Mouse (Mus musculus) skeletal muscle tissue, adult 2 months (tissue): ENCODE data around the gene Pigo.
"Not testable (repeated sequence)": the region's sequence is repeated elsewhere in the genome, so short reads cannot be mapped to it uniquely, and the experiment has no call there.

Experiments
- DNase-seq: peaks from one replicate; pipeline ENCODE4 v3.0.0-alpha.2; 2012; ENCODE audit warnings: low read depth, low spot score

Gene Pigo

GRCm38 (mm10) chr4:43001272-43001671 is 24.3 kb downstream of the Pigo start:
- no peak for DNase-seq

- DNase-seq: peak; percentile 99
These were observed 25.3 kb downstream of the Pigo start, which contains the start of gene Vcp for GRCm38 (mm10) chr4:43000141-43000986. TSS of gene Vcp (minus strand) at chr4:43000507.

- peak; percentile 77 for DNase-seq
These were observed 26.0 kb downstream of the Pigo start for GRCm38 (mm10) chr4:42999451-43000140.

- DNase-seq: no peak
These were observed 27.6 kb downstream of the Pigo start for GRCm38 (mm10) chr4:42998022-42998421.

GRCm38 (mm10) chr4:42988296-42988695 is 37.3 kb downstream of the Pigo start:
- DNase-seq: no peak

GRCm38 (mm10) chr4:42980467-42980866 is 45.2 kb downstream of the Pigo start:
- not testable (repeated sequence) for DNase-seq

GRCm38 (mm10) chr4:42978062-42978461 is 47.6 kb downstream of the Pigo start:
- no peak for DNase-seq

- no peak for DNase-seq
These were observed 51.8 kb downstream of the Pigo start for GRCm38 (mm10) chr4:42973868-42974267.

GRCm38 (mm10) chr4:42972952-42973351 is 52.7 kb downstream of the Pigo start:
- DNase-seq: no peak

GRCm38 (mm10) chr4:42969304-42969703 is 56.3 kb downstream of the Pigo start, which contains the start of gene 1700022I11Rik:
TSS of gene 1700022I11Rik (plus strand) at chr4:42969604.
- no peak for DNase-seq
